Mouse (Mus musculus): Measurements from ENCODE around the gene Fhl1. TPM values are rescaled to one million over a fixed set of nuclear protein-coding genes. Genes with fewer than 3 reads are reported as not detected.

Fhl1 gene
- polyA plus RNA-seq, 1 experiment from 2014 or later = 1,058 TPM

DNA sequence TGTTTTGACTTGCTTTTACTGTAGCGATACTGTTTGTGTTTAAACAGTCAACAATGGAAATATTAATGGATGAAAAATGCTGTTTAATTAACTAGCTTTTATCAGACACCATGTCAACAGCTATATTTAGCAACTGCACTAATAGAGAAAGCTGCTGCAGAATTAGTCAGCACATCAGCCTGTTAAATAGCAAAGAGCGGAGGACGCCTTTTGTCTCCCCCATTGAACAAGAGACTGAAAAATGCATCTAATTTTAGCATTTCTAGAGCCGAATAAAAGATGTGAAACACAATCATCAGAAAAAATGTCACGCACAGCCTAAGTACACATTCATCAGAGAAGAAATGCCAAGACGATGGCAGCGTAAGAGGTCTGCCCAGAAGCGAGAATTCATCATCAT lies 9.0 kb upstream of the Fhl1 start:
- Histone ChIP-seq H3K9ac (replicated peaks; ENCODE audit: low read depth) (no peak overlapping the region), H3K27me3 (replicated peaks; ENCODE audit: insufficient read depth, low read length) (no peaks in the 10 kb centered on the region), H3K36me3 (ENCODE audit: insufficient read depth, low read length) (no peaks in the 10 kb centered on the region), H3K9me3 (ENCODE audit: low read length) (no peaks in the 10 kb centered on the region), H3K4me1 (ENCODE audit: insufficient read depth, low read depth, low read length) (no peaks in the 10 kb centered on the region), H3K27ac (ENCODE audit: low read length) (no peak overlapping the region), H3K4me2 (replicated peaks; ENCODE audit: low read depth, low read length) (no peak overlapping the region), H3K4me3 (ENCODE audit: low read depth, low read length) (no peak overlapping the region)
- DNase-seq (ENCODE audit: low spot score) (no peak), ATAC-seq (no peak)
- WGBS = 71% methylated on average over 8 of the region's 8 CpGs
- TF ChIP-seq CTCF (IDR thresholded peaks at IDR 0.05) = no peak
- TF ChIP-seq EP300 (IDR thresholded peaks at IDR 0.05) = no peak

GRCm38 (mm10) chrX:56728507-56728906 lies 3.1 kb upstream of the Fhl1 start:
- Histone ChIP-seq H3K4me2 (replicated peaks; ENCODE audit: low read depth, low read length) (no peak overlapping the region), H3K9me3 (ENCODE audit: low read length) (no peaks in the 10 kb centered on the region), H3K27ac (ENCODE audit: low read length) (no peak overlapping the region), H3K27me3 (replicated peaks; ENCODE audit: insufficient read depth, low read length) (no peaks in the 10 kb centered on the region), H3K36me3 (ENCODE audit: insufficient read depth, low read length) (no peaks in the 10 kb centered on the region), H3K9ac (replicated peaks; ENCODE audit: low read depth) (no peak overlapping the region), H3K4me1 (ENCODE audit: insufficient read depth, low read depth, low read length) (no peaks in the 10 kb centered on the region), H3K4me3 (ENCODE audit: low read depth, low read length) (no peak overlapping the region)
- TF ChIP-seq EP300 (IDR thresholded peaks at IDR 0.05) (no peak), CTCF (IDR thresholded peaks at IDR 0.05) (no peak)
- ATAC-seq (no peak), DNase-seq (ENCODE audit: low spot score) (no peak)
- 76% methylated on average over 3 of the region's 3 CpGs for WGBS

GRCm38 (mm10) chrX:56730828-56731305 lies 720 bp upstream of the Fhl1 start:
- H3K27ac ChIP-seq (ENCODE audit: low read length) = peak overlapping the region; percentile 87
- no peaks in the 10 kb centered on the region for H3K9me3 ChIP-seq (ENCODE audit: low read length)
- no peak overlapping the region for H3K9ac ChIP-seq (replicated peaks; ENCODE audit: low read depth)
- peak overlapping the region; percentile 54 for H3K4me2 ChIP-seq (replicated peaks; ENCODE audit: low read depth, low read length)
- ATAC-seq (no peak), DNase-seq (ENCODE audit: low spot score) (no peak)
- 24% methylated on average over 10 of the region's 10 CpGs for WGBS
- peak overlapping the region; percentile 49 for H3K4me3 ChIP-seq (ENCODE audit: low read depth, low read length)
- no peak for TF ChIP-seq CTCF (IDR thresholded peaks at IDR 0.05)
- TF ChIP-seq EP300 (IDR thresholded peaks at IDR 0.05) = no peak
- H3K4me1 ChIP-seq (ENCODE audit: insufficient read depth, low read depth, low read length) = no peaks in the 10 kb centered on the region
- H3K36me3 ChIP-seq (ENCODE audit: insufficient read depth, low read length) = no peaks in the 10 kb centered on the region
- no peaks in the 10 kb centered on the region for H3K27me3 ChIP-seq (replicated peaks; ENCODE audit: insufficient read depth, low read length)

- DNase-seq (ENCODE audit: low spot score) = no peak
- no peak for TF ChIP-seq CTCF (IDR thresholded peaks at IDR 0.05)
- no peak for TF ChIP-seq EP300 (IDR thresholded peaks at IDR 0.05)
- no peak for ATAC-seq
- Histone ChIP-seq H3K9me3 (ENCODE audit: low read length) (no peaks in the 10 kb centered on the region), H3K9ac (replicated peaks; ENCODE audit: low read depth) (peak overlapping the region; percentile 62), H3K4me1 (ENCODE audit: insufficient read depth, low read depth, low read length) (no peaks in the 10 kb centered on the region), H3K4me3 (ENCODE audit: low read depth, low read length) (peak overlapping the region; percentile 49), H3K27me3 (replicated peaks; ENCODE audit: insufficient read depth, low read length) (no peaks in the 10 kb centered on the region), H3K27ac (ENCODE audit: low read length) (peak overlapping the region; percentile 87), H3K36me3 (ENCODE audit: insufficient read depth, low read length) (no peaks in the 10 kb centered on the region), H3K4me2 (replicated peaks; ENCODE audit: low read depth, low read length) (peak overlapping the region; percentile 54; the same call in 1 of the 2 replicates)
- WGBS = 33% methylated on average over 3 of the region's 3 CpGs
Measured at GRCm38 (mm10) chrX:56732401-56732800, 814 bp downstream of the Fhl1 start.

DNA sequence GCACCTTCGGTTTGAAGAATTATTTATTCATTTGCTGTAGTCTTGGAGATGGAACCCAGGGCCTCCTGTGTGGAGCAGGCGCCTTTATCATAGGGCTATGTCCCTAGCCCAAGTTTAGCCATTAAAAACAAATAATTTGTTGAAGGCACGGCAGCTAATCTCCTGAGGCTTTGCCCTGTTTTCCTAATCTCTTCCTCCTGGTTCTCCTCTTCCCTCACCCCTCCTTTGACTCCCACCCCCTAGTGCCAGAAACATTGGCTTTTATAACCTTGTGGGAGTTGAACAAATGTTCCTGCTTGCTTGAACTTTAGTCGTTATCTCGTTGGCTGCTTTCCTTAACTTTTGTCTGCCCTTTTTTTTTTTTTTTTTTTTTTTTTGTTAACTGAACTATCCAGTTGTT lies 2.8 kb downstream of the Fhl1 start:
- no peaks in the 10 kb centered on the region for H3K36me3 ChIP-seq (ENCODE audit: insufficient read depth, low read length)
- no peaks in the 10 kb centered on the region for H3K4me1 ChIP-seq (ENCODE audit: insufficient read depth, low read depth, low read length)
- H3K4me3 ChIP-seq (ENCODE audit: low read depth, low read length) = peak overlapping the region; percentile 49; the same call in 1 of the 2 replicates
- no peak for ATAC-seq
- 31% methylated on average over 5 of the region's 5 CpGs for WGBS
- H3K9me3 ChIP-seq (ENCODE audit: low read length) = no peaks in the 10 kb centered on the region
- no peaks in the 10 kb centered on the region for H3K27me3 ChIP-seq (replicated peaks; ENCODE audit: insufficient read depth, low read length)
- TF ChIP-seq CTCF (IDR thresholded peaks at IDR 0.05) (no peak), EP300 (IDR thresholded peaks at IDR 0.05) (no peak)
- H3K27ac ChIP-seq (ENCODE audit: low read length) = peak overlapping the region; percentile 68
- DNase-seq (ENCODE audit: low spot score) = no peak
- H3K9ac ChIP-seq (replicated peaks; ENCODE audit: low read depth) = peak overlapping the region; percentile 19; the same call in 1 of the 2 replicates
- H3K4me2 ChIP-seq (replicated peaks; ENCODE audit: low read depth, low read length) = no peak overlapping the region; the same call in 1 of the 2 replicates

DNA sequence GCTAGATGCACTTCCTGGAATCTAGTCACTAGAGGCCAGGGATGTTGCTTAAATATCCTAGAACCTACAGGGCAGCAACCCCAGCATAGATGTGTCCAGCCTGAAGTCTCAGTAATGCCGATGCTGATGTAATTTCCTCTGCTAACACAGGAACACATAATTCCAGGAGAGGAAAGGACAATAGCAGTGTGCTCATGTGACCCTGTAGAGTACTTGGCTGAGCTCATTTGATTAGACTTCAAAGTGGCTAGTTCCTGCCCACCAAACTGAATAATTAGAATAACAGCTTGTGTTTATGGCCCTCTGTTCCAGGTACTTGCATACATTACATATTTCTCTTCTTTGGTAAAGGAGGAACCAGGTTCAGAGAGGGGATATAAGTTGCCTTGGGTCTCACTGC lies 4.6 kb downstream of the Fhl1 start:
- DNase-seq (ENCODE audit: low spot score) (peak; percentile 49), ATAC-seq (0 out of 2 replicates have a peak, but pooled peaks have one; percentile 2)
- Histone ChIP-seq H3K4me2 (replicated peaks; ENCODE audit: low read depth, low read length) (peak overlapping the region; percentile 25; the same call in 1 of the 2 replicates), H3K36me3 (ENCODE audit: insufficient read depth, low read length) (no peaks in the 10 kb centered on the region), H3K27me3 (replicated peaks; ENCODE audit: insufficient read depth, low read length) (no peaks in the 10 kb centered on the region), H3K4me3 (ENCODE audit: low read depth, low read length) (no peak overlapping the region), H3K27ac (ENCODE audit: low read length) (peak overlapping the region; percentile 59; the same call in 1 of the 2 replicates), H3K4me1 (ENCODE audit: insufficient read depth, low read depth, low read length) (no peaks in the 10 kb centered on the region), H3K9ac (replicated peaks; ENCODE audit: low read depth) (no peak overlapping the region), H3K9me3 (ENCODE audit: low read length) (no peaks in the 10 kb centered on the region)
- 30% methylated on average over 1 of the region's 1 CpGs for WGBS
- TF ChIP-seq CTCF (IDR thresholded peaks at IDR 0.05) = no peak
- TF ChIP-seq EP300 (IDR thresholded peaks at IDR 0.05) = peak; percentile 47

All from lung, postnatal 0 days (tissue).